Mouse (Mus musculus): ENCODE data around the gene Hmbs. TPM values are rescaled to one million over a fixed set of nuclear protein-coding genes. Genes with fewer than 3 reads are reported as not detected.
A peak's percentile ranks its signal among the peaks of the same experiment; 100 is the strongest.
"Not testable (repeated sequence)": the region's sequence is repeated elsewhere in the genome, so short reads cannot be mapped to it uniquely, and the experiment has no call there.

Hmbs gene
- total RNA-seq, 2 experiments from 2014 or later = 18.1 to 19.7 TPM

GRCm38 (mm10) chr9:44345570-44346433 lies 1.8 kb upstream of the Hmbs start:
- peak in 1 of 2 experiments; percentile 31 for DNase-seq (ENCODE audit: low spot score in 2 of 2)

GRCm38 (mm10) chr9:44343290-44343689 lies 738 bp downstream of the Hmbs start:
- no peak for DNase-seq (ENCODE audit: low spot score in 2 of 2)

- no peak for DNase-seq (ENCODE audit: low spot score in 2 of 2)
Observed at GRCm38 (mm10) chr9:44342605-44343004, 1.4 kb downstream of the Hmbs start.

- no peak for DNase-seq (ENCODE audit: low spot score in 2 of 2)
Observed at GRCm38 (mm10) chr9:44342173-44342572, 1.9 kb downstream of the Hmbs start.

- DNase-seq (ENCODE audit: low spot score in 2 of 2) = no peak
Observed at GRCm38 (mm10) chr9:44341487-44341886, 2.5 kb downstream of the Hmbs start.

GRCm38 (mm10) chr9:44338574-44338973 lies 5.5 kb downstream of the Hmbs start:
- DNase-seq (ENCODE audit: low spot score in 2 of 2) = no peak

- no peak for DNase-seq (ENCODE audit: low spot score in 2 of 2)
Observed at GRCm38 (mm10) chr9:44337436-44338169, 6.4 kb downstream of the Hmbs start.

- no peak for DNase-seq (ENCODE audit: low spot score in 2 of 2)
Observed at GRCm38 (mm10) chr9:44336964-44337363, 7.1 kb downstream of the Hmbs start.

GRCm38 (mm10) chr9:44336513-44336912 lies 7.5 kb downstream of the Hmbs start:
- DNase-seq (ENCODE audit: low spot score in 2 of 2) = not testable (repeated sequence)

GRCm38 (mm10) chr9:44336093-44336406 lies 8.0 kb downstream of the Hmbs start:
- no peak for DNase-seq (ENCODE audit: low spot score in 2 of 2)

- peak in 1 of 2 experiments; percentile 36 for DNase-seq (ENCODE audit: low spot score in 2 of 2)
Observed at GRCm38 (mm10) chr9:44335331-44336092, 8.5 kb downstream of the Hmbs start.

- peak; percentile 97 to 98 for DNase-seq (ENCODE audit: low spot score in 2 of 2)
Observed at GRCm38 (mm10) chr9:44334396-44335330, 9.4 kb downstream of the Hmbs start, which contains the start of gene H2afx. Gene H2afx (plus strand): TSS chr9:44334694.

GRCm38 (mm10) chr9:44332918-44333638 lies 10.9 kb downstream of the Hmbs start:
- DNase-seq (ENCODE audit: low spot score in 2 of 2) = no peak

GRCm38 (mm10) chr9:44330736-44331135 lies 13.3 kb downstream of the Hmbs start:
- DNase-seq (ENCODE audit: low spot score in 2 of 2) = no peak

- no peak for DNase-seq (ENCODE audit: low spot score in 2 of 2)
Observed at GRCm38 (mm10) chr9:44327926-44328325, 16.1 kb downstream of the Hmbs start.

GRCm38 (mm10) chr9:44327064-44327711 lies 16.8 kb downstream of the Hmbs start:
- no peak for DNase-seq (ENCODE audit: low spot score in 2 of 2)

- peak; percentile 81 to 87 for DNase-seq (ENCODE audit: low spot score in 2 of 2)
Observed at GRCm38 (mm10) chr9:44326371-44327063, 17.5 kb downstream of the Hmbs start.

- DNase-seq (ENCODE audit: low spot score in 2 of 2) = no peak
Observed at GRCm38 (mm10) chr9:44325768-44326370, 18.2 kb downstream of the Hmbs start, which contains the start of gene Dpagt1. Gene Dpagt1 (plus strand): TSS chr9:44326019.

All from left cerebral cortex, adult 18-20 months (tissue).